Mouse (Mus musculus) CH12F3 (cell line): ENCODE measurements around the gene Gdpd5.
"Not testable (repeated sequence)": the region's sequence is repeated elsewhere in the genome, so short reads cannot be mapped to it uniquely, and the experiment has no call there.

Experiments used
- in situ Hi-C: fragments of 300-500 bp; cut with MboI; formaldehyde crosslinking; loops from 2 replicates; pipeline ENCODE4 v1.14.3; 2020; ENCODE audit warnings: low sequenced_read_pairs

Gdpd5 gene

DNA sequence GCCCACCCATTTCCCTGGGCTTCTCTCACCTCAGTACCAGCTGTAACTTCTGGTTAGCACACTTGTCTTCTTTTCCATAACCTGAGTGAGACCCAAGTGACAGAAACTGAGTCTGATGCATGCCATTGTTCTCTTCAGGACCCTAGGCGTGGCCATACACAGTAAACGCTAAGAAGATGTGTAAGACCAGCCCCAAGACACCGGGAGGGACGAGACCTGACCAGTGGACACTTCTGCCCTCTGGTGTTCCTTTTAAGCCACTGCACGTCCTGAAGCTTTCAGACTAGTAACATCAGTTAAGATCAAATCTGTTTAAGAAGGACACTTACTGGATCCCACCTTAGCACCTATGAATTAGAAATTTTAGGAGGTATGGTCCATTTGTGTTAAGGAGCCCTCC lies 16.1 kb upstream of the Gdpd5 start:
- in situ Hi-C loops, result no loop called here

DNA sequence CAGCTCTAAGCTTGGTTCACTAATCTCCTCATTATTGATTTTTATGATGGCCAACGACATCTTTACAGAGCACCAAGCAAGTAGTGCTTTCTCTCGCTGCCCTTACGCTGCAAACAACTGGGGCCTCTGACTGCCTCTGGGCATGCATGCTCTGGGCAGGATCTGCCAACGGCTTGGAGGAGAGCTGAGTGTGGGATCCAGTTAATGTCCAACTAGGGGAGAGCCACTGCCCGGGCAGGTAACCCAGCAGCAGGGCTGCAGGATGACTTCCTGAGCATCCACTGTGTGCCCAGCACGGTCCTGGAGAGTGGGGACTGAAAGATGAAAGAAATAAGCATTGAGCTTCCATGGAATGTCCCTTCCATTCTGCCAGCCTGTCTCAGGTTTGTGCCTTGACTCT lies 14.5 kb upstream of the Gdpd5 start:
- in situ Hi-C loops, result no loop called here

DNA sequence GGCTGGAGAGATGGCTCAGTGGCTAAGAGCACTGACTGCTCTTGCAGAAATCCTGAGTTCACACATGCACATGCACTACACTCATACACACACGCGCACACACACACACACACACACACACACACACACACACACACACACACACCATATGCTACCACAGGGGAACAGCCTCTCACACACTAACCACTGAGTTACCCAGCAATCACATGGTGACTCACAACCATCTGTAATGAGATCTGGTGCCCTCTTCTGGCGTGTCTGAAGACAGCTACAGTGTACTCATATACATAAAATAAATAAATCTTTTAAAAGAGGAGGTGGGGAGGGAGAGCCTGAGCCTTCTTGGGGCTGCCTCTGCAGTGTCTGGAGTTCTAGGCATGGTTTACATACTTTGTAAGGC lies 6.9 kb upstream of the Gdpd5 start:
- in situ Hi-C loops, result not testable (repeated sequence)

DNA sequence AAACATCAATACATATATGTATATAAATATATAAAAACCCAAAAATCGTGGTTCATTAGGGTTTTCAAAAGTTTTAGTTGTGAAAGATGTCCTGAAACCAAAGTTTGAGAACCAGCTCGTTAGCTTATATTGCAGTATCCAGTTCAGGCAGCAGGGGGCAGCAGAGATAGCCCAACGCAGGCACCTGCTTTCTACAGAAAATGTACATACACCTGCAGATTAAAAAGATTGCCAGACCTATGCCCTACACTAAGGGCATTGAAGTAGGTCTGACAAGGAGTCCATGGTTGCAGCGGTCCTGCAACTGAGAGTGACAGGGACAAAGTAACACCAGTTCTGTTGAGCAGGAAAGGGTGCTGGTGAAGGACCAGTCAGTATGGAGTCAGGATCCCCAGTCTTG lies 5.8 kb upstream of the Gdpd5 start:
- in situ Hi-C loops, result no loop called here

DNA sequence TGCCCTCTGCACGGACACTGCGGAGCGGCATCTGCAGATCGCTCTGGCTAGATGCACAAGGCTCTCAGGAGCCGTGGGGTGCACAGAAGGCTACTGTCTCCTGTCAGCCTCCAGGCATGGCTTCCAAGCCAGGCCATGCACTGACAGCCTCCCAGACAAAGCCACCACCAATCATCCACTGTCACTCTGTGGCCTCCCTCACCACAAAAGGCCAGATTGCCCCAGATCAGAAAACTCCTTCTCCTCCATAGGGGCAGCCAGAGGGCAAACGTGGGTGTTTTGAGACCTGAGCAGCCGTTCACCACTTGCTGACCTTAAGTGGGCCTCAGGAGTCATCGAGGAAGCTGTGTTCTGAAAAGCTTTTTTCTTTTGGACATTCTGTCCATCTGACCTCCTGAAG lies 2.3 kb upstream of the Gdpd5 start:
- in situ Hi-C loops, result no loop called here

DNA sequence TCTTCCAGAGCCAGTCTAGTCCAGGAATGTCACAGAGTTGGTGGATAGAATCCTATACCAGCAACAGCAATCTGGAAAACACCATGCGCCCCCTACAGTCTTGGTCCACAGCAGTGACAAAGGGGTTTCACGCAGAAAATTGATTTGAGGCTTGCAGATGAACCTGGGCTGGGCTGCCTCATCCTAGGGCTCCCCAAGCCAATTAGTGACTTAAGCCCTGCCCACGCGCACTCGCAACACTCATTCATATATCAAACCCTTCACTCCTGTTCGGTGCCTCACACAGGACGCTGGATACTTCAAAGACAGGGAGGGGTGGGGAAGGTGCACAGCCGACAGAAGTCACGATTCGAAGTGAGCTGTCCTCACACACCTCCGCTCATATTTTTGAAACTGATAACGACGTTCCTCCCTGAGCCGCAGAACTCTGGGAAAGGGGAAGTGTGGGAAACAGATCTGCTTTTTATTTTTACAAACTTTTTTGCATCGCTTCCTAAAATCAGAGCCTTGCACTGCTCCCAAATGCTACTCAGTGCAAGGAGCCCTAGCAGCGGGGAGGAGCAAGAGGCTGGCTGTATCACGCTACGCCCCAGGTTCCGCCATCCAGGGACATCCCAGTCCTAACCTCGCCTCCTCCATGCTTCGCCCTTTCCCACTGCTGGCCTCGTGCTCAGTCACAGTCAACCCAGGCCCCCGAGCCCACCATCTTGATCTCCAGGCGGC lies 562 bp upstream of the Gdpd5 start:
- in situ Hi-C loops, result loop anchor here (5.0 kb wide), 1 partner anchor 62 kb away; no protein-coding TSS in a partner anchor

DNA sequence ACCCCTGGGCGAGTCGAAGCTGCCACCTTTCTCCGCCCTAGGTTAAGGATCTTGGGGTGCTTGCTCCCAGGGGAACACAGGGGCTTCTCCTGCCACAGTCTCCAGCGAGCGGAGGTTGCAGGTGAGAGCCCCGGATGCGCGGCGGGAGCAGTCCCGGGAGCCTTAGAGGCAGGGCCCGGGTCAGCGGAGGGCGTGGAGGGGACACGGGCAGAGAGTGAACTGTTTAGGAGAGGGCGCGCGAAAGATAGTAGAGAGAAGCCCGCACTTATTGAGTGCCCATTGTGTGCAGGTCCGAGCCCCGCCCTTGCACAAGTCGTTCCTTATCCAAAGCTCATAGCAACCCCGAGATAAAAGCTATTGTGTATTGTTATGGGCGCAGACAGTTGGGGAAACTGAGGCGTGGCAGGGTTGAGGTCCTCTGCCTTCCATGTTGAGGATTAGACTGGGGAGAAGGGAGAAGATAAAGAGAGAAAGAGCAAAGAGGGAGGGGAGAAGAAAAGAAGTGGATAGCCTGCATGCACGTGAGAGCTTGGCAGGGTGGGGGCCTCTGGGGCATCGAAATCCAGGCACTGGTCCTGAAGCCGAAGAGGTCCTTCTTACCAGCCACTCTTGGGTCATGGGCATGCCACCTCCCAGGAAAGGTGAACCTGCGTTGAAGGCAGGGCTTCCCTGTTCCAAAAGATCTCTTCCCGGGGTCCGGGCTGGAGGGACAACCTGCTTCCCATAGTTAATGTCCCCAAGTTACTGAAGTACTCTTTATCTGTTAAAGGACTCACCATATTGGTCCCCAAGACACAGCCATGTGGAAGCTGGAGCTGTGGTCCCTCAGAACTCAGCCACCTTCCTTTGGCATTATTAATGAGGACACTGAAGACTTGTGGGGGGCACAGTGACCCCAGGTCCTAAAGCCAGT lies 1.1 kb downstream of the Gdpd5 start:
- in situ Hi-C loops, result loop anchor here (5.0 kb wide), 1 partner anchor 60 kb away; no protein-coding TSS in a partner anchor

DNA sequence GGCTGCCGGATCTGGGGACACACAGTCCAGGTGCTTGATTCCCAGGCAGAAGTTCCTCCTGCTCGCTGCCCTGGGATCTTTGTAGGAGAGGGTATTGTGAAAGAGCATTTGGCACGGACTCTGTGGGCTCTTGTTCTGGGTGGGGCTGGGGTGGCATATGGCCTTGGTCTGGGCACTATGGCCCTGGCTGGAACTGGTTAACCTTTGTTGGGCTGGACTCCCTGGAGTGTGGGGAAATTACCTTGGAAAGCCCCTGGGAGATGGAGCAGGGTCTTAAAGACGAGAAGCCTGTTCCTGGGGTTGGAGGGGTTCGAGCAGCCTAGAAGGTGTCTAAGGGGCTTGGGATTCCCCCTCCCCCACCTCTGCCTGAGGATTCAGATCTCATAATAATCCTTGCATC lies 2.0 kb downstream of the Gdpd5 start:
- in situ Hi-C loops, result loop anchor here (5.0 kb wide), 1 partner anchor 59 kb away; no protein-coding TSS in a partner anchor

DNA sequence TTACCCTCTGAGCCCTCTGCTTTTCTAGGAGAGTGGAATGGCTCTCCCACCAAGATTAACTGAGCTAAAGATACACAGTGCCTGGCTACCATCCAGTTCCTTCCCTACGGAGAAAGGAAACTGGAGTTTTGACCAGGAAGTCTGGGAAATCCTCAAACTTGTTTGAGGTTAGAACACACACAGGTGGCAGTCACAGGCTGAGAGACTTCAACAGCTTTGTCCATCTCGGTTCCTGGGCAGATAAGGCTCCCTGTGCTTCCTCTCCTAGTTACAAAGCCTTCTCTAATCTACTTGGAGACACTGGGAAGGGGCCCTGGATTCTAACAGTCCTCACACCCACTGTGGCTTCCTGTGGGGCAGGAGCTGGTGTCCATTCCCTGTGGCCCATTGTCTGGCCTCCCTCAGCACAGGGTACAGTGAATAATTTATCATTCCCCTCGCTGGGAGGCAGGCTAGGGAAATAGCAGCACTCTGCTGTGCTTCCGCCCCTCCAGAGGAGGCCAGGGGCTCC lies 2.9 kb downstream of the Gdpd5 start:
- in situ Hi-C loops, result loop anchor here (5.0 kb wide), 1 partner anchor 58 kb away; no protein-coding TSS in a partner anchor

DNA sequence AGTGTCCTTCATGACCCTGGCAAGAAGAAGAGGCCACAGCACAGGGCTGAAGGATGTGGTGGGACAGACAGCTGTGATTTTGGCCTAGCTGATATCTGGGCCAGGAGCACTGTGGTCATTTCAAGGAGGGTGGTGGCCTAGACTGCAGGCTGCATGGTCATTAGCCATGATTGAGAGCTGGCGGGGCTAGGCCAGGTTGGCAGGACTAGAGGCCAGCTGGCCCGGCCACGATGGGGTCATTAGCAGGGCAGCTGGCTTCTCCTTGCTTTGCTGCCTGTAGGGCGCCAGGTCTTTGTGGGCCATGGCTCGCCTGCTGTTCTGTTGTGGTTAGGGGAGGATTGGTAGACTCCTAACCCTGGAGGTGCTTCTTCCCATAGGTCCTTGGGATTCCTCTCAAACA lies 4.8 kb downstream of the Gdpd5 start:
- in situ Hi-C loops, result no loop called here

DNA sequence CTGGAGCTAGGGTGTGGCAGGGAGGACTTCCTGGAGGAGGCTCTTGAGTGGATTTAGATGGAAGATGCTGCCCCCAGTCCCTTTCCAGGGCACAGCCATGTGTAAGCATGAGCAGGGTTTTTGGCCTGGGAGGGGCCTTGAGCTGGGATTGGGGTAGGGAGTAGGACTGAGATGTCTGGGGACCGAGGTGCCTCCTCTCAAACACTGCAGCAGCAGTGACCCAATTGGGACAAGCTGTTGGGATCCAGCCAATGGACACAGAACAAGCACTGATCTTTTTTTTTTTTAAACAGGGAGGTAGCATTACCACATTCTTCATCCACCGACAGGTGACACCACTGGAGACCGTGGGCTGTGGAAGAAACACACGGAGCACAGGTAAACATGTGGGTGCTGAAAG lies 5.6 kb downstream of the Gdpd5 start:
- in situ Hi-C loops, result no loop called here

DNA sequence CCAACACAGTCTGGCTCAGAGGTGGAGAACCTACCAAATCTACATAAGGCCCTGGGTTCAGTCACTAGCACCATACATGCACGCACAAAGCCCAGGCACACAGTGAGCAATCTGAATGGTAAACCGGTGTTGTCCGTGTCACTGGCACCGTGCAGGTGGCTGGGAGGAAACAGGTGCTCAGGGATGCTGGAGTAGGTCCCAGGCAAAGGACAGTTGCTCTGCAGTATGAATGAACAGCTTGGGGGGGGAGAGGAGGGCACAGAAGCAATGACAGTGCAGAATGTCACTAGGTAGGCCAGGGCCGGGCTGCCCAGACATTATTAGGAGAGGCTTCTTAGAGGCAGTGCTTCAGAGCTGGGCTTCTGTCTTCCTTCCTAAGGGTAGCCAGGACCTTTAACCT lies 6.1 kb downstream of the Gdpd5 start:
- in situ Hi-C loops, result no loop called here

DNA sequence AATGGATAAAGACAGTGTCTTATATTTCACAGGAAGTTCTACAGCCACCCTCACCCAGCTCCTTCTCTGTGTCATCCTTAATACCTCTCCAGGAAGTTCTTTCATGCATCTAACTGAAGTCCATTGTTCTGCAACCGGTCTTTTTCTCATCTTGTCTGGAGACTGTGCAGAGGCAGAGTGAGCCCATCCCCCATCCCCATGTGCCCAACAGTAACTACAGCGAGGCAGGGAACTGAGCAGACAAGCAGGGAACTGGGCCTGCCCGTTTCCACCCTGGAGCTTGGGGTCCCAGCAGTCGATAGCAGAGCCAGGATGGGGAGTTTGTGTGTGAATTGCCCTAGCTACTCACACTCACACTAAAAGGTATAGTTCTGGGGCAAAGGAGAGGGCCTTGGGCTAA lies 9.3 kb downstream of the Gdpd5 start:
- in situ Hi-C loops, result no loop called here

DNA sequence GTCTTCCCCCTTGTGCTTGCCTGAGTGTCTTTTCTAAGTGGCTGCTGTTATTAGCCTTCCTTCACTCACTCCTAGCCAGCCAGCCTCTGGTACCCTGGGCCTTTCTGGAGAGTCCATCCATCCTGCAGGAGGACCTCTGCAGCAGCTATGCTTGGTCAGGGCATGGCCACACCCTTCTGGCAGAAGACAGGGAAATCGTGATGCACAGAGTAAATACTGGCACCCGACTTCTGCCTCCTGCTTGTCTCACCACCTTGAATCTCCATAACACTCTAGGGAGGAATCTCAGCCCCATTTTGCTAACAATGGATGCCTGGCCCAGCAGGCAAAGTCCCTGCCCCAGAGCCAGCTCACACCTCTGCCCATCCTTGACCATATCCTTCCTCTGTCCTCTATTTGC lies 11.5 kb downstream of the Gdpd5 start:
- in situ Hi-C loops, result no loop called here

DNA sequence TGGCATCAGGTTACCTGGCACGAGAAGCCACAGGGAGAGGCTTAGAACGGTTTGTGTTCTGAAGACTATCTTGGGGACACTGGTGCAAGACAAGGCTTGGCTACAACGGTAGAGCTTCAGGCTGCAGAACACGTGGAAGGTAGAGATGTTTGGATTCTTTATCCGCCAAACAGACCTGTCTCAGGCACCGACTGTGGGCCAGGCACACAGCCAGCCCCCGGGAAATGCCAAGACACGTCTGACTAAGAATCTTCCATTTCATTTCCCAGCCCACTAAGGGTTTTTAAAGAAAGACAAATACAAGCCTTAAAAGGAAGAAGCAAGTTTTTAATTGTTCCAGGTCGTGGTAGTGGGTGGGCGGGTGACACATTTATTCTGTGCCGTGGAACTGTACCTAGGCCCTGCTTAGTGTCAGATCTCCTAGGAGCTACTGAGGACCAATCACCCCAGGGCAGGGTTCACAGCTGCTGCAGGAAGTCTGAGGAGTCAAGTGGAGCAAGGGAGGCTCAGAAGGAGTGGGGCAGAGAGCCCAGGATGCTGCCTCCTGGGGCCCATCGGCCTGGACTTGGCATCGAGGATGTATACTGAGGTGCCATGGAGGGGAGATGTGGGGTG lies 12.6 kb downstream of the Gdpd5 start:
- in situ Hi-C loops, result no loop called here

DNA sequence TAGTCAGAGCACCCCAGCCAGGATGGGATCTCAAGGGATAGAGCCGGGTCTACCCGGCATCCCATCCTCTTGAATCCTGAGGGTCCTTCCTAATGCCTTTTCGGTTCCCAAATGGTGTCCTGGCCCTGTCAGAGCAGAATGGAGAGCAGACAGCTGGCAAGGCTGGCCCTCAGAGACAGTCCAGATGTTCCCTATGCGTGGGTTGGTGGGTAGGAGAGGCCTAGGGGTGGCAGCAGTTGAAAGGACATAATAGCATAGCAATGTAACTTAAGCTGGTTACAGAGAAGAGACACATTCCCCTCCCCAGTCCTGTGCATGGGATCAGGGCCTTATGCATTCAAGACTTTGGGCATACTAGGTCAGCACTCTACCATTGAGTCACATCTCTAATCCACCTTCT lies 14.2 kb downstream of the Gdpd5 start:
- in situ Hi-C loops, result no loop called here

DNA sequence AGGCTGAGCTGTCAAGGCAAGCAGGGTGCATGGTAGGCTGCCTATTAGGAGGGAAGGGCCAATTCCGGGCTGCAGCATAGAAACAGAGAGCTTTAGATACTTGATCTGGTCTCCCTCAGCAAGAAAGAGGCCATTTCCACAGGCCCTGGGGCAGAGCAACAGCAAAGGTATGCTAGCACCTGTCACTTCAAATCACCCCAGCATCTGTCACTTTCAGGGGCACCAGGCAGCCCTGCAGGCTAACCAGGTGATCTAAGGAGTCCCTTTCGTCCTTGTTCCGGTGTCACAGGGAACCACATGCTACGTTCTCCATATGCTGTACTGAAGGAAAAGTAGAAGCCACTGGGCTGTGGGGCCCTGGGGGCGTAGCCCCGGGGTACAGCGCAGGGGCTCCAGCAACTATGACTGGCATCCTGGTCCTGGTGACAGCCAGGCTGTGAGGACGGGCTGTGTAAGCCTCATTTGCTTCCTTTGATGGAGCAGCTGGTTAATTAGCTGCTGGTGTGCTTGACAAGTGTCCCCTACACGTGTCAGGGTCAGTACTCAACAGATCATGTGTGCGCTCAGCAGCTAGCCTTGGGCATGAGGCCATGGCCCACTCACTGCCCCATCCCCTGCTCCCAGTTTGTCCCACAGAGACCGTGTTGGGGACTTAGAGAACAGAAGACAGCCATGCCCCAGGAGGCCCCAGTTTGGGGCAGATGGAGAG lies 14.8 kb downstream of the Gdpd5 start:
- in situ Hi-C loops, result no loop called here

DNA sequence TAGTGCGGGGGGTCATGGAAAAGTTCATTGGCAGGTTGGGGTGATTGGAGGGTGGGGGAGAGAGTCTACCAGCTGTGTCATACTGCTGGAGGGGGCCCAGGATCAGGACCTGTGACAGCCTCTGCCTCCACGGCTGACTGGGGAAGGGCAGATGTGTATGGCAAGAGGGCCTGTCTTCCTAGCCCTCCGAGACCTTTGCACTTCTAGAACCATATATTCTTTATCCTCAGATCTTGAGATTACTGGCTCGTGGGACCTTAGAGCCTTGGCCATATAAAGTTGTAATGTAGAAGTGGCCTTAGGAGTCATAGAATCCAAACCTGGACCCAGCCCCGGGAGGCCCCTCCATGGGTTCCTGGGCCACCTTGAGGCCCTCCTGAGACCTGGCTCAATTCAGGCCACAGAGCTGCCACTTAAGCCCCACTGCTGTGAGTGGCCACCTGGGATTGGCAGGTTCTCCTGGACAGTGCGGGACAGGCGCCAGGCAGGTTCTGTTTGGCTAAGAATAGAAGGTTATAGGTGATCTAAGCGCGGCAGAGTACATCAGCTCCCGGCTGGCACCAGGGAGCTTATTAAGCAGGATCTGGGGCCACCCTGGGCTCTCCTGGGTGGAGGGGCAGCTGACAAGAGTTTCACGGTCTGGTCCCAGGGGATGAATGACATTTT lies 15.9 kb downstream of the Gdpd5 start:
- in situ Hi-C loops, result no loop called here

DNA sequence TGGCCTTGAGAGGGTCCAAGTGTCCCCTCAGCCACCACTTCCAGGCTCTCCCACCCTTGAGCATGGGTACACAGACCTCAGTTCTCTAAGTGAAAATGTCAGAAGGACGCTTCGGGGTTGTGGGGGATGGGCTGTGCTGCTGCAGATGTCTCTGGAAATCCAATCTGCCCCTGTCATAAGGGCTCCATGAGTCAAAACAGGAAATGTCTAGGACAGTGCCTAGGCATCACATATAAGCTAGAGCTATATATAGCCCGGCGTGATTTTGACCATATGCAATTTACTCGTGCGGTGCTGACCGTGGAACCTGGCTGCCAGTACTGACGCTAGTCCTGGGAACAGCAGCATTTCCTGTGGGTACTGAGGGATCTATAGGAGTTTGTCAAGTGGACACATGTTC lies 20.2 kb downstream of the Gdpd5 start:
- in situ Hi-C loops, result no loop called here

DNA sequence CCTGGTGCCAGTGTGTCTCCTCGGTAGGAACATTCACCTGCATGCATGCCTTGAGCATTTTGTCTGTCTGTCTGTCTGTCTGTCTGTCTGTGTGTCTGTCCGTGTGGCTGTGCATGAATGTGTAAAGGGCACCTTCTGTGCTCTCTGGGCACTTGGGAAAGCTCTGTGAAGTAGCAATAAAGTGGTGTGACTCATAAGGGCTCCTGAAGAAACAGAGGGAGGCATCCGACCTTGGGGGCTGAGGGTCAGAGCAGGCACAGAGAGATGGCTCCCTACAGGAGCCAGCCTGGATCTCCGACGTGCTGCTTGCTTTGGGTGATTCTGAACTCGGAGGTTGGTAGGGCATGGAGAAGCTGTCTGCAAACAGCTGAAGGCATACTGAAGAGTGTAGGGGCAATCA lies 21.3 kb downstream of the Gdpd5 start:
- in situ Hi-C loops, result no loop called here
